Mouse (Mus musculus): ENCODE data around the gene Xiap.

Gene Xiap

DNA sequence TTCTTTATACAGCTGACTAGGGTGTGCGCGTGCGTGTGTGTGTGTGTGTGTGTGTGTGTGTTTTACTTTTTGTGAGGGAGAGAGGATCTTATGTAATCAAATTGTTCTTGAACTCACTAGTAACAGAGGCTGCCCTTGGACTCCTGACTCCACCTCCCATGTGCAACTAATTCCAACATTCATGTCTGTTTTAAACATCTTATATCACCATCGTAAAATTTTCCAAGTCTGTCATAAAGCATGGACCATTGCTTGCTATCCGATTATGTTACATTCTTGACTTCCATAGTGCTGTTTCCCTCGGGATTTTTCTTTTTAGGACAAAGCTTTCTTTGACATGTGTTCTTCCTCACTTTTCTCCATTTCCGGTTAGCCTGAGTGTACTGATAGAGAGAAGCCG is 28.3 kb downstream of the Xiap start:
- no peak for DNase-seq (ENCODE audit: low spot score)

DNA sequence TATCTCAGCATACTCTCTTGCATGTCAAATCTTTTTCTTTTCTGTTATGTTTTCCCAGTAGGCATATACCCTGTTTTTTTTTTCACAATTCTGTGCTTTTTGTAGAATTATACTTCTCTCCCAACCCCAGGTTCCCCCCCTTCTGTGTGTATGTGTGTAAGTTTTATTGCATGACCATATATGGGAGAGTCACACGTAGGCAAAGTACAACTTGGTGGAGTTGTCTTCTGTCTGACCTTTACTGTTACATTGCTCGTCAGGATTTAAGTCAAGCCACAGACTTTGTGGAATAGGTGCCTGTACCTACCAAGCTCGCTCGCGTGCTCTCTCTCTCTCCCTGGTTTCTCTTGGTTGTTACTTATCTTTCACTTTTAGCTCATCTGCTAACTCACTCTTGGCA is 28.7 kb downstream of the Xiap start:
- DNase-seq (ENCODE audit: low spot score) = no peak

DNA sequence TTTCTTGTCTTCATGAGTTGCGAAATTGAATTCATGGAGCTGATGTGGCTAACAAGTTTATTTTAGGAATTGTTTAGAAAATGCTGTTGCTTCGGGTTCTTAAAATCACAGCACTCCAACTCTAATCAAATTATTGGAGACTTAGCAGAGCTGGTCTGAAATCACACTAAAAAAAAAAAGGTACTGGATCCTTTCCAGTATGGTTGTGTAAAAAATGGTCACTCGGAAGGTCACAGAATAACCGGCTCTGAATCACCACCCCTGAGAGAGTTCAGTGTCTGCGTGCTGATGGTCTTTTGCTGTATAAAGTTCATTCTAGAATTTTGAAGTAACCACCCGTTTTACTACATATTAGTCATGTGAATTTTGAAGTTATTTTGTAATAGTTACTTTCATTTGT is 47.7 kb downstream of the Xiap start:
- no peak for DNase-seq (ENCODE audit: low spot score)

DNA sequence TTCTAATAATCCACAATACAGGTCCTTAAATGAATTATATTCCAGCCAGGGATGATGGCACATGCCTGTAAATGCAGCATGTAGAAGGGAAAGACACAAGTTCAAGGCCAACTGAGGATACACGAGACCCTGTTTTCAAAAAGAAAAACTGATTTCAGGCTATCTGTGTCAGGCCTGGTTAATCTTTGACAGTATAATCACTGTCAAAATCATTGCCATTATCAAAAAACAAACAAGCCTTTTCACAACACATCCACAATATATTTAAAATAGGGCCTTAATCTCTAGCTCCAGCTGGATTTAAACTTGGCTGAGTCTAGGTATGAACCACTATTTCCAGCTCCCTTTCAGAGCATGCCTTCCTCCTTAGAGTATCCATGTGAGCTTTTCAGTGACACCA is 51.1 kb downstream of the Xiap start:
- DNase-seq (ENCODE audit: low spot score) = no peak

DNA sequence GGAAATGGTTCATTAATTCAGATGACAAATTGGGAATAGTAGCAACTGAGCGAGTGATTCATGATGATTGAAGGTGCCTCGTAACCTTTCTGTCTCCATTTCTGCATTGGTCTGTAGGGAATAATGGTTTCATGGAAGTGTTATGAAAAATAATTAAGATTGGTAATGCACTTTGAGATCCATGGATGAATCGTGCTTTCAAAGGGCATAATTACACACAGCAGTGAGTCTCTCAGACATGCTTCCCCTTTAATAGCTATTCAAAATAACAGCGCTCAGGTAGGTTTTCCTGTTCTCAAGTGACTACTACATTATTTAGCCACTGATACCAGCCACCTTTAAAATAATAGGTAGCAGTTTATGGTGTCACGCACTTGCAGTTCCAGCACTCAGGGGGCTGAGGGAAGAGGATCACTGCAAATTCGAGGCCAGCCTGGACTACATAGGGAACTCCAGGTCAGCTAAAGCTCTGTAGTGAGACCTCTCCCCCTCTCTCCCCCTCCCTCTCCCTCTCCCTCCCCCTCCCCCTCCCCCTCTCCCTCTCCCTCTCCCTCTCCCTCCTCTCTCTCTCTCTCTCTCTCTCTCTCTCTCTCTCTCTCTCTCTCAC is 60.1 kb downstream of the Xiap start:
- DNase-seq (ENCODE audit: low spot score) = no peak

DNA sequence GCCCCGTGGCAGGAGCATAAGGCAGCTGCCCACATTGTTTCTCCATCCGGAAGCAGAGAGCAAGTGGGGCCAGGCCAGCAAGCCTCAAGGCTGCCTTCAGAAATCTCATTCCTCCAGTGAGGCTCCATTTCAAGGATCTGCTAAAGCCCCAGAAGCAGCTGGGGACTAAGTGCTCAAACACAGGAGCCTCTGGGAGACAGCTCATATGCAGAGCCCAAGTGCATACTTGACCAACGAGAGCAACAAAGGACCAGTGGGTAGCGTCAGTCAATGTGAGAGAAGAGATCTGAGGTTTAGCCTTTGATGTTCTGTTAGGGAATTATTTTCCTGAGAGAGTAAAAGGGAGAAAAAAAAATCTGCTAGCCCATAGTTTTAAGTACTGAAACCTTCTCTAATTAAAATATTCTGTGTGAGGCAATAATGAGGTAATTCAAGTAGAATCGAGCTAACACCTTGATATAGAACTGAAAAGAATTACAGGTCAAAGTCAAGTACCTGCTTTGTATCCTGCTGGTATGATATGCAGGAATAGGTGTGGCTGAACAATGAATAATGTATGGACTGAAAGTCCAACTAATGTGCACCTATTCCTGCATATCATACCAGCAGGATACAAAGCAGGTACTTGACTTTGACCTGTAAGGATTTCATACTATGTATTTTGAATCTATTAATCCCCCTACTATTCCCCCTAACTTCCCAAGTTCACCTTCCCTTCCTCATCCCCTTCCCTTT is 65.7 kb downstream of the Xiap start:
- DNase-seq (ENCODE audit: low spot score) = no peak

DNA sequence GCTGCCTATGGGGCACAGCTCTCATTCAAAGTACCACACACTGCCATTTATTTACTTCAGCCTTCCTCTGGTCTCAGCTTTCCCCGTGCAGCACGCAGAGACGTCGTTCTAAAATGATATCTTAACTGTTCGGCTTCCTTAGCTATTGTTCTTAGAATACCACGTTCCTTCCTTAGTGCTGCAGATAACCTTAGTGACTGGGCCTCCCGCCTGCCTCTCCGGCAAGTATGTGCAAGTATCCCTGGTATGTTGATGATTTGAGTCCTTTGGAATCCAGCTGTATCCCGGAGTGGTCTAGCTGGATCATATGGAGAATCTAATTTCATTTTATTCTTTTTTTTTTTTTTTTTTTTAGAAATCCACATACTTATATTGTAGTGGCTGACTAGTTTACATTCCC is 80.4 kb downstream of the Xiap start:
- no peak for DNase-seq (ENCODE audit: low spot score)

DNA sequence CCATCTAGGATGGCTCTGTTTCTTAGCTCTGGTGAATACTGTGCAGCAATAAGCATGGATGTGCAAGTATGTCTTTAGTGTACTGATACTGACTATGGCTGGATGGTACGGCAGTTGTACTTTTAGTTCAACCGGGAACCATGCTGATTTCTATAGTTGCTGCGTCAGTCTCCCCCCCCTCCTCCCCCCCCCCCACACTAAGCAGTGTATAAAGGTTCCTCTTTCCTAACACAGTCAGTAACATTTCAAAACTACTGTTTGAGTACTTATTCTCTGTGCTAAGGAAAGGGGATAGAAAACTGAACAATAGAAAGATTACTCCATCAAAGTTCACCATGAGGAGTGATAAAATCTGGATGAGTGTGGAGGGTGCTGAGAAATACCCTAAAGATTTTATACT is 83.1 kb downstream of the Xiap start:
- DNase-seq (ENCODE audit: low spot score) = no peak

DNA sequence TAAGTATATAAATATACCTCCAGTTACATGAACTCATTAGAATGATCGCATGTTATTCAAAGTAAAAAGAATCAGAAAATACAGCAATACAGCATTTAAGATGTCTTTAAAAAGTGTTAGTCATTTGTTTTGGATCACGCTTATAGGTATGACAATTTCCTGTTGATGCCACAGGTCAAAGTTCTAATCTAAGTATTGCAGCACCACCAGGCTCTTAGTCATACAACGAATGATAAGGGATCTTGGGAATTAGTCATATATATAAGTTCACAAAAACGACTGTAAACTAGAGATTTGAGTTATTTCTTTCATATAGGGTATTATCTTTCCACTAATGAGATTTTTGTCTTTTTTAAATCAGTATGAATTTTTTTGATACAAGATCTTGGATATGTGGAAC is 84.5 kb downstream of the Xiap start:
- DNase-seq (ENCODE audit: low spot score) = no peak

DNA sequence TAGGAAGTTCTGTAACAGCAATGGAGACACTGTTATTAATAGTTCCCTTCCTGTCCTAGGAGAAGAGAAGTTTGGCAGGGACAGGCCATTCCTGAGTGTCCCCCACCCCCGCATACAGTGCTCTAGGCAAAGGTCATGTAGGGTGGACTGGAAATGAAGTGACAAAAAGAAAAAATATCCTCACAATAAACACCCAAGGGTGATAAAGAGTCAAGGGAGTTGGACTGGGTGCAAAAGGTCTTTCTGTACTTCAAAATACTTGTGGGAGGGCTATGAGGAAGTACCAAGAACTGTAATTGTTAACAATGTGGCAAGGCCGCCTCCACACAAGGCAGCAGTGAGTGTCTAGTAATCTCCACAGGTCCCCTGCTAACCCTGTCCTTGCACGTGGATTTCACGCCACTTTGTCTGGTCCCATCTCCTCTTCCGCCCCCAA is 88.6 kb downstream of the Xiap start:
- no peak for DNase-seq (ENCODE audit: low spot score)

DNA sequence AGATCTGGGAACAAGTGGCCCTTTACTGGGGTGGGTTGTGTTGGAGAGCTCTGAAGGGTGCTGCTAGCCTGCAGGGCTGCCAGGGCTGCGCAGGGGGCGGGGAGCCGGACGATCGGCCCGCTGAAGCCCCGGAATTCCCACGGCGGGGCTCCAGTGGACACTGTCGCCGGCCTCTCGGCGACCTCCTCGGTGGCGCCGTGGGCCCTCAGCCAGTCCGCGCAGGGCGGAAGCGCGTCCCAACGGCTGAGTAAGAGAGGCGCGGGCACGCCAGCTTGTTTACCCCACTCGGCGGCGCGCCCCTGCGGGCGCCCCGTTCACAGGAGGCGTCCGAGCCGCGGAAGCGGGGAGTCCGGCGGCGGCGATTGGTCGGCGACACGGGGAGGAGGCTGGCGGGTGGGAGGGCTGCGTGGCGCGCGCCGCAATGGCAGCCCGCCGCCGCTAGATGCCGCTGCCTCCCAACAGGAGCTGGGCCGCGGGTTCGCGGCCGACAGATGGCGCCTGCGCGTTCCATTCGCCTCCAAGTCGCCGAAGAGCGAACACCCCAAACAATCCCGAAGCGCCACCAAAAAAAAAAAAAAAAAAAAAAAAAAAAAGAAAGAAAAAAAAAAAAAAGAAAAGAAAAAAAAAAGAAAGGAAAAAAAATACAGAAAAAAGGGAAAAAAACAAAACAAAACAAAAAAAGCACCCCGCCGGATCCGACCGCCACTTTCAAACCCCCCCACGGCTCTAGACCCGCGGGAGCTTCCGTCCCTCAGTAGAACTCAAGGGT is 89.5 kb downstream of the Xiap start, which contains the start of gene Stag2:
Gene Stag2, plus strand, starts transcription at position 530 of the 769 bp plus-strand sequence.
- peak; percentile 50 for DNase-seq (ENCODE audit: low spot score)

DNA sequence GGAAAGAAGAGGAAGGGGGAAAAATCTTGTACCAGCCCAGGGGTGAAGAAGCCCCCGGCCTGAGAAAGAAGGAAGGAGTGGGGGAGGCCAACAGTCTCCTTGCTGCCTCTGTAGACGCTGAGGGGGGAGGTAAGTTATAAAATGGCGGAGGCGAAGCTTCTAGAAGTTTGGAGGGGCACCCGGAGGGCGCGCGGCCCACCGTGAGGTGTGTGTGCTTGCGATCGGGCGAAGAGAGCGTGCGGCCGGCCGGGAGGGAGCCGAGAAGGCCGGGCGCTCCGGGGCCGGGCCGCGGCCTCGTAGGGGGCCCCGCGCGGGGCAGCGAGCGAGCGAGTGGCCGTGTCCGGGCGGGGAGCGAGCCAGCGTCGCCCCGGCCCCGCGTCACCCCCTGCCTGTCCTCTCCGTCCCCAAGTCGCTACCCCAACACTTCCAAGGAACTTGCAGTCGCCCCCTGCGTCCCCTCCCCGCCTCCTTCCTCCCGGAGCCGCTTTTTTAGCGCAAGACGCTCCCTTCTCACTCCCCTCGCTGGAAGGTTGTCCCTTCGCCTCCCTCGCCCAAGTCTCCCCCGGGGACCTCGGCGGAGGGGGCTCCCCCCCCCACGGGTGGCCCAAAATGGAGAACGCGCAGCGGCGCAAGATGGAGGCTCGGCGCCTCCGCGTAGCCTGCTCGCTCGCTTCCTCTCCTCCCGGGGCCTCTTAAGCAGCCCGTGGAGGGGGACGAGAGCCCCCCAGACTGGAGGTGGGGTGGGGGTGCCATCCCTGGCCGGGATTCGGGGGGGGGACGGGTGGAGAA is 90.3 kb downstream of the Xiap start:
- peak; percentile 20 for DNase-seq (ENCODE audit: low spot score)

DNA sequence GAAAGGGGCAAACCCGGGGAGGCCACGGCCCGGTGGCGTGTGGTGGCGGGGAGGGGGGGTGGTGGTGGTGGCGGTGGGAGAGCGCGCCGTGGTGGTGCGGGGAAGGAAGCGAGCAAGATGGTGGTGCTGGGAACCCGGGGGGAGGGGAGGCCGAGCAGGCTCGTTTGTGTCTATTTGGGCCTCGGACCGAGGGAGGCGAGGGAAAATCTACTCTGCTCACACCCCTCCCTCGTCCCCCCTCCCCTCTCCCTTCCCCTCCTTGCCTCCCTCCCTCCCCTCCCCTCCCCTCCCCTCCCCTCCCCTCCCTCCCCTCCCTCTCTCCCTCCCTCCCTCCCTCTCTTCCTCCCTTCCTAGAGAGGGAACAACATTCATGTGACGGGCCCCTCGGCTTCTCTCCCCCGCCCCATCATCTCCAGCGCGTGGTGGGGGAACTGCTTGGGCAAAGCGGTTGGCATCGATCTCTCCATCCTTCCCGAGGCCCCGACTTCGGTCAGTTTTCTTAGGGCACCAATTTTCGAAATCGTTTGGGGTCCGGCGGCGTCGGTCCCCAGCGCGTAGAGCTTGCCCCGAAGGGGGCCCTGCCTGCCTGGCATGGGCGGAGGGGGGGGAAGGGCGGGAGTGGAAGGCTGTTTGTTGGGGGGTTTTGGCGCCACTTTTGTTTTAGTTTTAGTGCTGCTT is 91.0 kb downstream of the Xiap start:
- DNase-seq (ENCODE audit: low spot score) = peak; percentile 21

DNA sequence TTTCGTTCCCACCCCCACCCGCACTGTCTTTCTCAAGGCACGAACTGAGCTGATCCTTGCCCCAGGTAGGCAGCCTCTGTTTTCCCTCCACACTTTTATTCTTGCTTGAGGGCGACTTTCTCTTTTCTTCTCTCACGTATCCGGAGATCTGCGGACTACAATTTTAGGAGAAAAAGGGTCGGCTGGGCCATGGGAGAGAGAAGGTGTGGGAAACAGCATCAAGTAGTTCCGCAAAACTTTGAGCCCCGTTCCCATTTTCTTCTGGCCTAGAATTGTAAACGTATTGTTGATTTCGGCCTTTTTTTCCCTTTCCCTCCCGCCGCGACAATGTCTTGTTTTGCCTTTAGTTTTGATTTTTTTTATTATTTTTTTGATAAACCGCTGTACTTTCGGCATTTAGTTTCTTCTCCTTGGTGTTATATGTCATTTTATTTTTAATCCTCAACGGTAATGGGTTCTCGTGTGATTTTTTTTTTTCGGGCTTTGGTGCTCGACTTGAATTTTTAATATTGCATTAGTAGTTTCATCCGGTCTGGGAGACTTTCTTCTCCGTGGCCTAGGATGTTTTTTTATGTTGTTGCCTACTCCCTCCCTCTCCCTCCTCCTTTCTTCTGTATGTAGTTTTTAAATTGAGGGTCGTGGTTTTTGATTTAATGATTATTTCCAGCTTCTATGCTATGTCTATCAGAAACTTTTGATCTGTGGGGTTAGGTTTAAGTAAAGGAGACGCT is 91.7 kb downstream of the Xiap start:
- no peak for DNase-seq (ENCODE audit: low spot score)

DNA sequence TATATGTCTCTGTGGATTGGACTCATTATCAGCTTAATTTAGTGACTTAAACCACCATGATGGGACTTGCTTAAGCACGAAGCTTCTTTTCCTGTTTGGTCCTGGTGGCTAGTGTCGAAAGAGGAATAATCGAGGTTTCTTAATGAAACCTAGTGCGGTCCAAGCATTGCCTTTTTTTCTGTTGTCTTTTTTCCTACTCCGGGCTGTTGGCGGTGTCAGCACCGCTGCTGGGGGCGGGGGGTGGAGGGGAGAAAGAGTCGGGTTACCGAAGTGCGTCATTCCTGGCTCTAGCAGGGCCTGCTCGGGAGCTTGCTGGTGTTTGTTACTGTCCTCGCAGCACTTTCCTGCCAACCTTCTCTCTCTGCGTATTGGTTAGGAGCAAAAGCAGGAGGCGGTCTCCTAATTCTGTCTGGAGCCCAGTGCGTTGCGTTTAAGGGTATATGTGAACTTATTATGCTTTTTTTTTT is 92.5 kb downstream of the Xiap start:
- peak; percentile 10 for DNase-seq (ENCODE audit: low spot score)

DNA sequence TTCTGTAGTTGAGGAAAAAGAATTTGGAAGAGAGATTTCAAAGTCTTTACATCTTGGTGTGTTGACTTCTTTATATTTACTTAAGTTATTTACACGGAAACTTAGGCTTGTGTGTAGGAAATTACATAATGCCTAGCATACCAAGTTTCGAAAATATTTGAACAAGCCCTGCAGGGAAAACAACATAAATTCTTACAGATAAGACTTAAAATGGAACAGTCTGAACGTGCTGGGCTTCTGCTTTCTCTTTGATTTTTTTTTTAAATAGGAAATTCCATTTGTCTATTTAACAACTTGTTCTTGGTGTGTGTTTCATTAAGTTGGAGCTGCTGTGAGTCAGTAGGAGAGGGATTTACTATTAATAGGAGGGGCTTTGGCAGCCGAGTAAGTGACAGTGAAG is 93.6 kb downstream of the Xiap start:
- no peak for DNase-seq (ENCODE audit: low spot score)

Data from ovary, postnatal 10 days (tissue).